Mouse (Mus musculus) olfactory bulb, adult 2 months (tissue): ENCODE results near the gene Rpl6. TPM values are rescaled to one million over a fixed set of nuclear protein-coding genes. Genes with fewer than 3 reads are reported as not detected.
"Not testable (repeated sequence)": the region's sequence is repeated elsewhere in the genome, so short reads cannot be mapped to it uniquely, and the experiment has no call there.

Experiments used
- H3K27ac ChIP-seq: fragments of 200-500 bp; 2 replicates; pipeline ENCODE4 v1.5.1; 2012; ENCODE audit warnings: low read depth, low read length; ENCODE audit not compliant: insufficient read depth
- H3K4me1 ChIP-seq: fragments of 200-500 bp; 2 replicates; pipeline ENCODE4 v1.6.1; 2012; ENCODE audit warnings: low read length; ENCODE audit not compliant: control insufficient read depth, insufficient read depth
- H3K4me3 ChIP-seq: fragments of 200-500 bp; 2 replicates; pipeline ENCODE4 v1.5.1; 2012; ENCODE audit warnings: mild to moderate bottlenecking, low read depth, low read length, moderate library complexity; ENCODE audit not compliant: insufficient read depth
- CTCF ChIP-seq: fragments of 200-500 bp; IDR thresholded peaks from 2 replicates; pipeline ENCODE4 v1.5.1; 2012; ENCODE audit warnings: low read depth, mild to moderate bottlenecking, low read length, moderate library complexity; ENCODE audit not compliant: insufficient read depth
- POLR2A ChIP-seq: fragments of 200-500 bp; IDR thresholded peaks from 2 replicates; pipeline ENCODE4 v1.6.1; 2012; ENCODE audit warnings: mild to moderate bottlenecking, low read depth, low read length, moderate library complexity; ENCODE audit not compliant: insufficient read depth
- WGBS: fragments of 180-500 bp; shearing (Covaris S2); methylation state at CpG from one replicate; pipeline ENCODE4 v1.1.7; 2018; 5-methylcytosine and 5-hydroxymethylcytosine counted together
- polyA plus RNA-seq: library from polyadenylated mRNA; stranded (reverse); fragments of >200 nt; gene quantifications from 2 replicates; pipeline ENCODE4 v1.2.4, GENCODE M21; 2012; ENCODE audit warnings: low replicate concordance; ENCODE audit not compliant: missing spikeins, insufficient read depth, insufficient read length

Gene Rpl6
- polyA plus RNA-seq, 1 experiment, result not detected

- H3K27ac ChIP-seq, result no peak overlapping the region
- no peak overlapping the region for H3K4me3 ChIP-seq
- WGBS, result 84% methylated on average over 1 of the region's 1 CpGs
- no peak for TF ChIP-seq CTCF
- TF ChIP-seq POLR2A, result no peak
- no peaks in the 10 kb centered on the region for H3K4me1 ChIP-seq
Observed at GRCm38 (mm10) chr5:121219190-121219589, 14.9 kb downstream of the Rpl6 start.

GRCm38 (mm10) chr5:121219980-121220731 is 15.9 kb downstream of the Rpl6 start, which contains the start of gene Hectd4:
Gene Hectd4 (plus strand): TSS chr5:121220219.
- peak within 1 kb of the TSS; percentile 56; the same call in 1 of the 2 replicates for H3K27ac ChIP-seq
- 5% methylated on average over 90 of the region's 90 CpGs for WGBS
- H3K4me3 ChIP-seq, result peak within 1 kb of the TSS; percentile 96
- TF ChIP-seq CTCF (no peak), POLR2A (peak; percentile 87)
- no peaks in the 10 kb centered on the region for H3K4me1 ChIP-seq

- Histone ChIP-seq H3K4me3 (peak overlapping the region; percentile 96), H3K27ac (peak overlapping the region; percentile 56; the same call in 1 of the 2 replicates), H3K4me1 (no peaks in the 10 kb centered on the region)
- under 1% methylated on average over 29 of the region's 38 CpGs for WGBS
- TF ChIP-seq CTCF (no peak), POLR2A (no peak)
Observed at GRCm38 (mm10) chr5:121220732-121221301, 16.5 kb downstream of the Rpl6 start.

GRCm38 (mm10) chr5:121221328-121221850 is 17.1 kb downstream of the Rpl6 start:
- Histone ChIP-seq H3K27ac (no peak overlapping the region), H3K4me1 (peaks cover 3% of the 10 kb centered on the region; the same call in 1 of the 2 replicates), H3K4me3 (peak overlapping the region; percentile 96)
- TF ChIP-seq CTCF, result no peak
- no peak for TF ChIP-seq POLR2A
- 2% methylated on average over 23 of the region's 23 CpGs for WGBS

GRCm38 (mm10) chr5:121224020-121224419 is 19.7 kb downstream of the Rpl6 start:
- H3K4me3 ChIP-seq, H3K4me1 ChIP-seq, H3K27ac ChIP-seq: not testable (repeated sequence)
- WGBS, result 85% methylated on average over 4 of the region's 4 CpGs

- Histone ChIP-seq H3K4me3 (no peak overlapping the region), H3K4me1 (peaks cover 3% of the 10 kb centered on the region; the same call in 1 of the 2 replicates), H3K27ac (no peak overlapping the region)
- TF ChIP-seq POLR2A (no peak), CTCF (no peak)
- 56% methylated on average over 3 of the region's 3 CpGs for WGBS
Observed at GRCm38 (mm10) chr5:121224856-121225255, 20.6 kb downstream of the Rpl6 start.

- 83% methylated on average over 2 of the region's 2 CpGs for WGBS
- Histone ChIP-seq H3K4me3 (no peak overlapping the region), H3K27ac (no peak overlapping the region), H3K4me1 (peaks cover 5% of the 10 kb centered on the region; the same call in 1 of the 2 replicates)
- TF ChIP-seq CTCF (no peak), POLR2A (no peak)
Observed at GRCm38 (mm10) chr5:121225854-121226253, 21.6 kb downstream of the Rpl6 start.

GRCm38 (mm10) chr5:121226406-121226805 is 22.1 kb downstream of the Rpl6 start:
- no peak overlapping the region for H3K4me3 ChIP-seq
- no peak overlapping the region for H3K27ac ChIP-seq
- TF ChIP-seq CTCF (no peak), POLR2A (no peak)
- H3K4me1 ChIP-seq, result peaks cover 5% of the 10 kb centered on the region; the same call in 1 of the 2 replicates
- WGBS, result 75% methylated on average over 3 of the region's 3 CpGs

GRCm38 (mm10) chr5:121226845-121227244 is 22.6 kb downstream of the Rpl6 start:
- H3K4me3 ChIP-seq, result no peak overlapping the region
- H3K4me1 ChIP-seq, result peaks cover 5% of the 10 kb centered on the region; the same call in 1 of the 2 replicates
- WGBS, result 77% methylated on average over 4 of the region's 4 CpGs
- TF ChIP-seq POLR2A (no peak), CTCF (no peak)
- no peak overlapping the region for H3K27ac ChIP-seq

GRCm38 (mm10) chr5:121227330-121227729 is 23.0 kb downstream of the Rpl6 start:
- WGBS, result 79% methylated on average over 1 of the region's 1 CpGs
- H3K4me3 ChIP-seq, H3K27ac ChIP-seq, H3K4me1 ChIP-seq: not testable (repeated sequence)
